Mouse (Mus musculus) lung, postnatal 0 days (tissue): ENCODE measurements around the gene Ak5.

Experiments used
- CTCF ChIP-seq: IDR thresholded peaks from 2 replicates; pipeline ENCODE4 v1.5.1; 2016; ENCODE audit warnings: antibody characterized with exemption, mild to moderate bottlenecking
- EP300 ChIP-seq: IDR thresholded peaks from 2 replicates; pipeline ENCODE4 v1.6.1; 2016; ENCODE audit warnings: antibody characterized with exemption, mild to moderate bottlenecking, control low read depth

DNA sequence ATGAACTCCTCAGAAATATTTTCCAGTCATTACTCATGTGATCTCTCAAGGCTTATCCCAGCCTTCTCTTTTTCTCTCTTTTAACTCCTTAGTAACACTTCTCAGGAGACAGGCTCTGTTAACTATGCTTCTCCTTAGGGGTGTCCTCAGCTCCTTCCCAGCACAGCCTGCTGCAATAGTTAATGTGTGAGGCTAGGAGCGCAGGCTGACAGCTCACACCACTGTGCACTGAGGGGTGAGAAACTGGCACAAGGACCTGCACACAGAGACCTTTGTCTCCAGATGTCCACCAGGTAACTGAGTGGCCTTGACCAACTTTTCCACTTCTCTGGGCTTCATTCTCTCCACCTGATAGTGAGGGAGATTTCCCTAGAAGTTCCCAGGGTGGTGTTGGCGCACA is 170.3 kb downstream of the Ak5 start:
- TF ChIP-seq CTCF: no peak
- no peak for TF ChIP-seq EP300
